Mouse (Mus musculus): ENCODE results near the gene C6. TPM values are rescaled to one million over a fixed set of nuclear protein-coding genes. Genes with fewer than 3 reads are reported as not detected.

Gene C6
- polyA plus RNA-seq, 1 experiment from 2014 or later: not detected

Other genes starting within 250 kb of the C6 start
- gene Mroh2b, start 171.6 kb downstream of the C6 start, polyA plus RNA-seq (2015; fragmentation: Nextera tagmentation; extraction: Ambion mirVana): not detected in 2 replicates

All from forebrain, embryonic 16.5 days (tissue).